Mouse (Mus musculus) heart, embryonic 15.5 days (tissue): ENCODE results near the gene Inf2. TPM values are rescaled to one million over a fixed set of nuclear protein-coding genes. Genes with fewer than 3 reads are reported as not detected.

Experiments
- ATAC-seq: fragments of 200-750 bp; cut with Nextera tagmentation; replicated peaks from 2 replicates; pipeline ENCODE4 v1.8.0; 2017; ENCODE audit warnings: low read depth, moderate TSS enrichment; ENCODE audit not compliant: insufficient number of reproducible peaks, insufficient read depth, low FRiP score
- H3K27ac ChIP-seq: fragments of 300-500 bp; sonication (generic); 2 replicates; pipeline ENCODE4 v1.5.1; 2015; ENCODE audit warnings: mild to moderate bottlenecking, inconsistent platforms
- H3K27me3 ChIP-seq: fragments of 300-500 bp; sonication (generic); 2 replicates; pipeline ENCODE4 v1.6.1; 2015; ENCODE audit warnings: inconsistent platforms
- H3K36me3 ChIP-seq: fragments of 300-500 bp; sonication (generic); 2 replicates; pipeline ENCODE4 v1.6.1; 2015; ENCODE audit warnings: mild to moderate bottlenecking, inconsistent platforms
- H3K4me1 ChIP-seq: fragments of 300-500 bp; sonication (generic); replicated peaks from 2 replicates; pipeline ENCODE4 v1.6.1; 2015; ENCODE audit warnings: inconsistent platforms
- H3K4me2 ChIP-seq: fragments of 300-500 bp; sonication (generic); 2 replicates; pipeline ENCODE4 v1.6.1; 2015; ENCODE audit warnings: inconsistent platforms, mild to moderate bottlenecking, moderate library complexity
- H3K4me3 ChIP-seq: fragments of 300-500 bp; sonication (generic); 2 replicates; pipeline ENCODE4 v1.5.1; 2015; ENCODE audit warnings: mild to moderate bottlenecking, inconsistent platforms
- H3K9ac ChIP-seq: fragments of 300-500 bp; sonication (generic); 2 replicates; pipeline ENCODE4 v1.6.1; 2015; ENCODE audit warnings: mild to moderate bottlenecking, inconsistent platforms
- H3K9me3 ChIP-seq: fragments of 300-500 bp; sonication (generic); replicated peaks from 2 replicates; pipeline ENCODE4 v1.6.1; 2016; ENCODE audit warnings: inconsistent platforms
- WGBS: fragments of 180-500 bp; shearing (Covaris S2); methylation state at CpG from one replicate; pipeline ENCODE4 v1.1.7; 2015; ENCODE audit warnings: mixed read lengths; 5-methylcytosine and 5-hydroxymethylcytosine counted together
- polyA plus RNA-seq: library from polyadenylated mRNA; unstranded; fragments of >200 nt; fragmentation: Nextera tagmentation; extraction: Ambion mirVana; gene quantifications from 2 replicates; pipeline ENCODE4 v1.2.1, GENCODE M21; 2015

The Inf2 gene
- 3.1 and 3.4 TPM in 2 replicates for polyA plus RNA-seq

- WGBS, result under 1% methylated on average over 54 of the region's 60 CpGs
- peak within 1 kb of the TSS; percentile 60; the same call in 1 of the 2 replicates for H3K27ac ChIP-seq
- H3K9ac ChIP-seq, result peak within 1 kb of the TSS; percentile 69
- no peaks in the 10 kb centered on the region for H3K9me3 ChIP-seq
- H3K4me1 ChIP-seq, result peaks cover 54% of the 10 kb centered on the region
- H3K4me3 ChIP-seq, result peak within 1 kb of the TSS; percentile 72
- peaks cover 21% of the 10 kb centered on the region for H3K27me3 ChIP-seq
- ATAC-seq, result peak; percentile 83
- peak within 1 kb of the TSS; percentile 99 for H3K4me2 ChIP-seq
- no peaks in the 10 kb centered on the region for H3K36me3 ChIP-seq
Measured at GRCm38 (mm10) chr12:112588426-112589256, at the start of gene Inf2. TSS of gene Inf2 (plus strand) at chr12:112588784.

GRCm38 (mm10) chr12:112539466-112539965 lies 49.1 kb upstream of the Inf2 start:
- no peak for ATAC-seq
- Histone ChIP-seq H3K9me3 (no peaks in the 10 kb centered on the region), H3K9ac (no peak overlapping the region), H3K4me1 (0 out of 2 replicates have a peak, but pooled peaks cover 6% of the 10 kb centered on the region), H3K4me2 (no peak overlapping the region), H3K4me3 (no peak overlapping the region), H3K27me3 (0 out of 2 replicates have a peak, but pooled peaks cover under 1% of the 10 kb centered on the region), H3K36me3 (no peaks in the 10 kb centered on the region), H3K27ac (no peak overlapping the region)
- WGBS, result 88% methylated on average over 7 of the region's 7 CpGs

GRCm38 (mm10) chr12:112540321-112540720 lies 48.3 kb upstream of the Inf2 start:
- no peak for ATAC-seq
- Histone ChIP-seq H3K4me1 (0 out of 2 replicates have a peak, but pooled peaks cover 6% of the 10 kb centered on the region), H3K27me3 (no peaks in the 10 kb centered on the region), H3K36me3 (no peaks in the 10 kb centered on the region), H3K4me2 (no peak overlapping the region), H3K9ac (no peak overlapping the region), H3K9me3 (no peaks in the 10 kb centered on the region), H3K4me3 (no peak overlapping the region), H3K27ac (no peak overlapping the region)
- WGBS, result 91% methylated on average over 12 of the region's 12 CpGs

- Histone ChIP-seq H3K4me1 (0 out of 2 replicates have a peak, but pooled peaks cover 6% of the 10 kb centered on the region), H3K27me3 (no peaks in the 10 kb centered on the region), H3K36me3 (no peaks in the 10 kb centered on the region), H3K4me2 (no peak overlapping the region), H3K4me3 (no peak overlapping the region), H3K27ac (no peak overlapping the region), H3K9ac (no peak overlapping the region), H3K9me3 (no peaks in the 10 kb centered on the region)
- 53% methylated on average over 8 of the region's 8 CpGs for WGBS
- no peak for ATAC-seq
Measured at GRCm38 (mm10) chr12:112541483-112542091, 47.0 kb upstream of the Inf2 start.

- WGBS, result 76% methylated on average over 13 of the region's 13 CpGs
Measured at GRCm38 (mm10) chr12:112542257-112542919, 46.2 kb upstream of the Inf2 start.

GRCm38 (mm10) chr12:112542920-112543300 lies 45.7 kb upstream of the Inf2 start:
- ATAC-seq, result peak; percentile 51; the same call in 1 of the 2 replicates
- Histone ChIP-seq H3K4me1 (0 out of 2 replicates have a peak, but pooled peaks cover 6% of the 10 kb centered on the region), H3K4me2 (no peak overlapping the region)

More at GRCm38 (mm10) chr12:112542257-112542919, 46.2 kb upstream of the Inf2 start:
- H3K27ac ChIP-seq, result no peak overlapping the region
- no peak overlapping the region for H3K4me3 ChIP-seq
- H3K27me3 ChIP-seq, result no peaks in the 10 kb centered on the region
- no peaks in the 10 kb centered on the region for H3K36me3 ChIP-seq
- H3K9me3 ChIP-seq, result no peaks in the 10 kb centered on the region
- H3K4me2 ChIP-seq, result no peak overlapping the region
- ATAC-seq, result no peak
- no peak overlapping the region for H3K9ac ChIP-seq
- 0 out of 2 replicates have a peak, but pooled peaks cover 6% of the 10 kb centered on the region for H3K4me1 ChIP-seq

GRCm38 (mm10) chr12:112543941-112544340 lies 44.6 kb upstream of the Inf2 start:
- Histone ChIP-seq H3K27ac (no peak overlapping the region), H3K9me3 (no peaks in the 10 kb centered on the region), H3K27me3 (no peaks in the 10 kb centered on the region), H3K36me3 (no peaks in the 10 kb centered on the region), H3K4me2 (no peak overlapping the region), H3K4me3 (no peak overlapping the region), H3K9ac (no peak overlapping the region), H3K4me1 (0 out of 2 replicates have a peak, but pooled peaks cover 6% of the 10 kb centered on the region)
- no peak for ATAC-seq
- 76% methylated on average over 9 of the region's 9 CpGs for WGBS

More at GRCm38 (mm10) chr12:112542920-112543300, 45.7 kb upstream of the Inf2 start:
- Histone ChIP-seq H3K9me3 (no peaks in the 10 kb centered on the region), H3K27ac (no peak overlapping the region), H3K36me3 (no peaks in the 10 kb centered on the region), H3K4me3 (no peak overlapping the region), H3K27me3 (no peaks in the 10 kb centered on the region), H3K9ac (no peak overlapping the region)
- 9% methylated on average over 11 of the region's 11 CpGs for WGBS

GRCm38 (mm10) chr12:112544946-112545701 lies 43.5 kb upstream of the Inf2 start:
- Histone ChIP-seq H3K27ac (no peak overlapping the region), H3K4me3 (no peak overlapping the region), H3K27me3 (no peaks in the 10 kb centered on the region), H3K36me3 (no peaks in the 10 kb centered on the region), H3K4me1 (0 out of 2 replicates have a peak, but pooled peaks cover 6% of the 10 kb centered on the region), H3K9me3 (no peaks in the 10 kb centered on the region), H3K4me2 (no peak overlapping the region), H3K9ac (no peak overlapping the region)
- WGBS, result 36% methylated on average over 12 of the region's 12 CpGs
- no peak for ATAC-seq

- Histone ChIP-seq H3K36me3 (no peaks in the 10 kb centered on the region), H3K9me3 (no peaks in the 10 kb centered on the region), H3K4me3 (no peak overlapping the region), H3K9ac (no peak overlapping the region), H3K27me3 (no peaks in the 10 kb centered on the region), H3K27ac (no peak overlapping the region), H3K4me1 (0 out of 2 replicates have a peak, but pooled peaks cover 6% of the 10 kb centered on the region), H3K4me2 (no peak overlapping the region)
- ATAC-seq, result no peak
- 89% methylated on average over 8 of the region's 8 CpGs for WGBS
Measured at GRCm38 (mm10) chr12:112546110-112546509, 42.5 kb upstream of the Inf2 start.

- Histone ChIP-seq H3K4me1 (peaks cover 8% of the 10 kb centered on the region), H3K27me3 (no peaks in the 10 kb centered on the region), H3K9ac (no peak overlapping the region), H3K27ac (no peak overlapping the region), H3K4me2 (no peak overlapping the region), H3K36me3 (no peaks in the 10 kb centered on the region), H3K4me3 (no peak overlapping the region), H3K9me3 (no peaks in the 10 kb centered on the region)
- no peak for ATAC-seq
- 97% methylated on average over 1 of the region's 1 CpGs for WGBS
Measured at GRCm38 (mm10) chr12:112549287-112549686, 39.3 kb upstream of the Inf2 start.
